Mouse (Mus musculus): ENCODE data around the gene Birc6. TPM values are rescaled to one million over a fixed set of nuclear protein-coding genes. Genes with fewer than 3 reads are reported as not detected.

Birc6 gene
- polyA plus RNA-seq, 2 experiments: 21.9 to 28.3 TPM

DNA sequence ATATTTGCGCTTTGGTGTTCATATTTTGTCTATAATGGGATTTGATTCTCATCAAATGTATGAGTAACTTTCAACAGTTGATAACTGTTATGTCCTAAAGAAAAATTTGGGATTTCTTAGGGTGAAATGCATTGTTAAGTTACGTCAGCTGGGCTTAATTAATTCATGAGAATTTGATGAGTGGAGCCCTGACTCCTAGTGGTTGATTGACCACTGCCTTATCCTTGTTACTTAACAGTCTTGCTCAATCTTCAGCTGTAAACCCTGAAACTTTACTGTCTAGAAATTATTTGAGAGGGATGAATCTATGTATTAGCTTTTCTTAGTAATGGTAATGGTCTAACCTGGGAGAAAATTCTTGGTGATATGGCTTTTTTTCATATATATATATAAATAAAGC is 71.3 kb downstream of the Birc6 start:
- TF ChIP-seq CTCF (IDR thresholded peaks at IDR 0.05; ENCODE audit: low read depth) (no peak), EP300 (IDR thresholded peaks at IDR 0.05; ENCODE audit: low read depth) (no peak)

DNA sequence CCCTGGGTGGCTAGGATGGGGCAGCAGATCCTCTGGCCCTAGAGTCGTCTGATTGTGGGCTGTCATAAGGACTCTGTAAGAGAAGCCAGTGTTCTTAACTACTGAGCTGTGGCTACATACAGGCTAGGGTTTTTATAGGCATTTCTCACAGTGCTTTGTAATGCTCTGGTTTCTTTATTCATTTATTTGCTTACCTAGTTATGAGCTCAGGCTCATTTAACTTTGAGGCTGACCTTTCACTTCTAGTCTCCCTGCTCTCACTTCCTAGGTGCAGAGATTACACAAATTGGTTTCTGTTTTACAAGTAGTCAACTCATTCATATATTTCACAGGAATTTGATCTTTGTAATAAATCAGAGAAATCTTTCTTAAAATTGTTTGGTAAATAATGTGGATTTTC is 73.1 kb downstream of the Birc6 start:
- Histone ChIP-seq H3K9ac (replicated peaks) (no peak overlapping the region), H3K4me1 (replicated peaks; ENCODE audit: control insufficient read depth in 2 of 2, insufficient read depth in 2 of 2, low read length in 1 of 2) (no peaks in the 10 kb centered on the region), H3K4me3 (ENCODE audit: insufficient read depth in 1 of 2, low read depth in 2 of 2, low read length in 2 of 2) (no peak overlapping the region), H3K9me3 (ENCODE audit: control insufficient read depth, low read length) (no peaks in the 10 kb centered on the region), H3K27ac (no peak overlapping the region), H3K4me2 (ENCODE audit: low read depth) (no peak overlapping the region), H3K36me3 (replicated peaks; ENCODE audit: control insufficient read depth, insufficient read depth, low read depth) (peaks cover 18% of the 10 kb centered on the region), H3K27me3 (ENCODE audit: control insufficient read depth, insufficient read depth, low read length) (no peaks in the 10 kb centered on the region)
- 76% methylated on average over 1 of the region's 1 CpGs for WGBS (ENCODE audit: insufficient replicate concordance)
- DNase-seq (ENCODE audit: low read depth in 3 of 3, low spot score in 3 of 3): no peak
- ATAC-seq (ENCODE audit: insufficient read depth): no peak
- TF ChIP-seq EP300 (IDR thresholded peaks at IDR 0.05; ENCODE audit: low read depth): no peak
- TF ChIP-seq CTCF (IDR thresholded peaks at IDR 0.05; ENCODE audit: low read depth): no peak

More for the DNA sequence above, 71.3 kb downstream of the Birc6 start:
- no peak for ATAC-seq (ENCODE audit: insufficient read depth)
- Histone ChIP-seq H3K27me3 (ENCODE audit: control insufficient read depth, insufficient read depth, low read length) (no peaks in the 10 kb centered on the region), H3K4me2 (ENCODE audit: low read depth) (no peak overlapping the region), H3K4me3 (ENCODE audit: insufficient read depth in 1 of 2, low read depth in 2 of 2, low read length in 2 of 2) (no peak overlapping the region), H3K4me1 (replicated peaks; ENCODE audit: control insufficient read depth in 2 of 2, insufficient read depth in 2 of 2, low read length in 1 of 2) (no peaks in the 10 kb centered on the region), H3K27ac (no peak overlapping the region), H3K9me3 (ENCODE audit: control insufficient read depth, low read length) (no peaks in the 10 kb centered on the region), H3K36me3 (replicated peaks; ENCODE audit: control insufficient read depth, insufficient read depth, low read depth) (peaks cover 17% of the 10 kb centered on the region), H3K9ac (replicated peaks) (no peak overlapping the region)
- DNase-seq (ENCODE audit: low read depth in 3 of 3, low spot score in 3 of 3): no peak
- 77% methylated on average over 2 of the region's 2 CpGs for WGBS (ENCODE audit: insufficient replicate concordance)

DNA sequence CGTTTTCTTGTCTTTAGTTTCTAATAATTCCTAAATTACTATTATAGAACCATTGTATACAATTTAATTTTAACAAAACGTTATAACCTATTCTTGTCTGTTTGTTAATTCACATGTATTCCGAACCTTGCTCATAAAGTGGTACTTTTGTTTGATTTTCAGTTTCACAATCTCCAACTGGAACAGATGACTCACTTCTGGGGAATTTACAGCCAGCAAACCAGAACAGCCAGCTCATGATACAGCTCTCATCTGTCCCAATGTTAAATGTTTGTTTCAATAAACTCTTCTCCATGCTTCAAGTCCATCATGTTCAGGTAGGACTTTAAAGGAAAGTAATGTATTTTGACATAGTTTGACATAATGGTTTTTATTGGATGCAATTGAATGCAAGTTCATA is 102.7 kb downstream of the Birc6 start:
- Histone ChIP-seq H3K4me1 (replicated peaks; ENCODE audit: control insufficient read depth in 2 of 2, insufficient read depth in 2 of 2, low read length in 1 of 2) (no peaks in the 10 kb centered on the region), H3K27me3 (ENCODE audit: control insufficient read depth, insufficient read depth, low read length) (no peaks in the 10 kb centered on the region), H3K4me3 (ENCODE audit: insufficient read depth in 1 of 2, low read depth in 2 of 2, low read length in 2 of 2) (no peak overlapping the region), H3K9me3 (ENCODE audit: control insufficient read depth, low read length) (no peaks in the 10 kb centered on the region), H3K27ac (no peak overlapping the region), H3K36me3 (replicated peaks; ENCODE audit: control insufficient read depth, insufficient read depth, low read depth) (peaks cover 54% of the 10 kb centered on the region), H3K4me2 (ENCODE audit: low read depth) (no peak overlapping the region), H3K9ac (replicated peaks) (no peak overlapping the region)
- TF ChIP-seq CTCF (IDR thresholded peaks at IDR 0.05; ENCODE audit: low read depth) (no peak), EP300 (IDR thresholded peaks at IDR 0.05; ENCODE audit: low read depth) (no peak)
- DNase-seq (ENCODE audit: low read depth in 3 of 3, low spot score in 3 of 3): no peak
- no peak for ATAC-seq (ENCODE audit: insufficient read depth)
- 72% methylated on average over 3 of the region's 3 CpGs for WGBS (ENCODE audit: insufficient replicate concordance)

DNA sequence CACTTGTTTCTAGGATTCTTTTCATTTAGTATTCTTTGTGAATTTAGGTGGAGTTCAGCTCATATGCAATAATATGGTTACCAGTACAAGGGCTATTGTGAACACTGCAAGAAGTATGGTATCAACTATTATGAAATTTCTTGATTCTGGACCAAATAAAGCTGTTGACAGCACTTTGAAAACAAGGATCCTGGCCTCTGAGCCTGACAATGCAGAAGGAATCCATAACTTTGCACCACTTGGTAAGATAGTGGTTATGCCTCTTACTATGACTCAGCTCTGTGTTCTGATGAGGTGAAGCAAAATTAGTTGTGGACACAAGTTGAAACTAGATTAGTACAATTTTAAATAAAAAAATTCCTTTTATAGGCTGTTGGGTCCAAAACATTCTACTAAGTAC is 114.3 kb downstream of the Birc6 start:
- no peak overlapping the region for H3K27ac ChIP-seq
- no peaks in the 10 kb centered on the region for H3K27me3 ChIP-seq (ENCODE audit: control insufficient read depth, insufficient read depth, low read length)
- no peak overlapping the region for H3K4me3 ChIP-seq (ENCODE audit: insufficient read depth in 1 of 2, low read depth in 2 of 2, low read length in 2 of 2)
- ATAC-seq (ENCODE audit: insufficient read depth) (no peak), DNase-seq (ENCODE audit: low read depth in 3 of 3, low spot score in 3 of 3) (no peak)
- H3K9ac ChIP-seq (replicated peaks): no peak overlapping the region
- H3K9me3 ChIP-seq (ENCODE audit: control insufficient read depth, low read length): no peaks in the 10 kb centered on the region
- no peak for TF ChIP-seq EP300 (IDR thresholded peaks at IDR 0.05; ENCODE audit: low read depth)
- no peak for TF ChIP-seq CTCF (IDR thresholded peaks at IDR 0.05; ENCODE audit: low read depth)
- peaks cover 37% of the 10 kb centered on the region for H3K36me3 ChIP-seq (replicated peaks; ENCODE audit: control insufficient read depth, insufficient read depth, low read depth)
- no peaks in the 10 kb centered on the region for H3K4me1 ChIP-seq (replicated peaks; ENCODE audit: control insufficient read depth in 2 of 2, insufficient read depth in 2 of 2, low read length in 1 of 2)
- H3K4me2 ChIP-seq (ENCODE audit: low read depth): no peak overlapping the region

DNA sequence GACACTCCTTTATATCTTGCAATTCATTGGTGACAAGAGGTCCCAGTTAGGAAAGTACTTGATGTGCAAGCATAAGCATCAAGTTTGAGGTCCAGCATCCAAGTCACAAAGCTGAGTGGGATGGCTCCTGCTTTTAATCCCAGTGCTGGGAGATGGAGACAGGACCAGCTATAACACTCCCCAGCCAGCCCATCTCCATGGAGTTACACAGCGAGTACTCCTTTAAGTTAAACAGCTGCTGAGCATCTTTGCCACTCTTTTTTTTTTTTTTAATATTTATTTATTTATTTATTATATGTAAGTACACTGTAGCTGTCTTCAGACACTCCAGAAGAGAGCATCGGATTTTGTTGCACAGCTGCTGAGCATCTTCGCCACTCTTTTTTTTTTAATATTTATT is 130.3 kb downstream of the Birc6 start:
- Histone ChIP-seq H3K9me3 (ENCODE audit: control insufficient read depth, low read length) (no peaks in the 10 kb centered on the region), H3K4me1 (replicated peaks; ENCODE audit: control insufficient read depth in 2 of 2, insufficient read depth in 2 of 2, low read length in 1 of 2) (no peaks in the 10 kb centered on the region), H3K36me3 (replicated peaks; ENCODE audit: control insufficient read depth, insufficient read depth, low read depth) (peaks cover 43% of the 10 kb centered on the region), H3K27ac (no peak overlapping the region), H3K4me3 (ENCODE audit: insufficient read depth in 1 of 2, low read depth in 2 of 2, low read length in 2 of 2) (no peak overlapping the region), H3K9ac (replicated peaks) (no peak overlapping the region), H3K4me2 (ENCODE audit: low read depth) (no peak overlapping the region), H3K27me3 (ENCODE audit: control insufficient read depth, insufficient read depth, low read length) (no peaks in the 10 kb centered on the region)
- ATAC-seq (ENCODE audit: insufficient read depth) (no peak), DNase-seq (ENCODE audit: low read depth in 3 of 3, low spot score in 3 of 3) (no peak)
- TF ChIP-seq EP300 (IDR thresholded peaks at IDR 0.05; ENCODE audit: low read depth) (no peak), CTCF (IDR thresholded peaks at IDR 0.05; ENCODE audit: low read depth) (no peak)
- WGBS (ENCODE audit: insufficient replicate concordance): 86% methylated on average over 3 of the region's 3 CpGs
